Mouse (Mus musculus) frontal cortex, postnatal 25 days (tissue): ENCODE results near the gene Ramp2.

ENCODE experiments used
- DNase-seq, 2 experiments: peaks; one replicate each; pipeline ENCODE4 v3.0.0; 2022; ENCODE audit warnings: low spot score in 2 of 2

Gene Ramp2

DNA sequence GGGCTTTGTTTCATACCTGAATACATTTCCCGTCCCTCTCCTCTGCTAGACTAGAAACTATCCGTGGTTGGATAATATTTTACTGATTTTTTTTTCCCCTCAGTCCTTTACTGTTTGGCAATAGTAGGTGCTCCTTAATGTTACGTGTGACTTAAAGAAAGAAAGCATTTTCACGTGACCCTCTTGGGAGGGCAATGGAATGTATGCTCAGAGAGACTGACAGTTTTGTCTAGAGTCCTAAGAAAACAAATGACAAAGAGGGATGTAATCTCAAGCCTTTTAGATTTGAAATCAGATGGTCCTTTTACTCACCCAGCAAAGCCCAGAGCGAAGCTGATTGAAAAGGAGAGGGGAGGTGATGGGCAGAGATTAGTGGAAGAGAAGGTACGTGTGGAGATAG lies 20.1 kb downstream of the Ramp2 start:
- DNase-seq = no peak

DNA sequence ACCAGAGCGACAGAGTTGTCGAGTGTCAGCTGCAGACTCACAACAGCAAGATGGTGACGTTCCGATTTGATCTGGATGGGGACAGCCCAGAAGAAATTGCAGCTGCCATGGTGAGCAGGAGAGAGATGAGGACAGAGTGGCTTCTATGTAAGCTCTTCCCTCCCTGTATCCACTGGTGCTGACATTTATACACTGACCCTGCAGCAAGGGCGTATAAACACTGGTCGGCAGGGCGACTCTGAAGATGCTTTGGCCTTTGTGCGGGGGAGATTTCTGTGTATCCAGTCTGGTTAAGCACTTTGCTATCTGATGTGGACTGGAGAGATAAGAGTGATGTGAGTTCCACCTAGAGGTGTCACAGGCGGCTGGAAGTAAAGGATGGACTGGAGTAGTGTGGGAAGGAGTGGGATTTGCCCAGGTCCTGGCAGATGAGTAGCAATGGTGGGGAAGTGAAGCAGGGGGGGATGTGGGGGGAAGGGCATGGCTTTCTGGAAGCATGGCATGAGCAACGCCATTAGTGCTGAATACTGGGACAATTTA lies 23.8 kb downstream of the Ramp2 start:
- no peak for DNase-seq

DNA sequence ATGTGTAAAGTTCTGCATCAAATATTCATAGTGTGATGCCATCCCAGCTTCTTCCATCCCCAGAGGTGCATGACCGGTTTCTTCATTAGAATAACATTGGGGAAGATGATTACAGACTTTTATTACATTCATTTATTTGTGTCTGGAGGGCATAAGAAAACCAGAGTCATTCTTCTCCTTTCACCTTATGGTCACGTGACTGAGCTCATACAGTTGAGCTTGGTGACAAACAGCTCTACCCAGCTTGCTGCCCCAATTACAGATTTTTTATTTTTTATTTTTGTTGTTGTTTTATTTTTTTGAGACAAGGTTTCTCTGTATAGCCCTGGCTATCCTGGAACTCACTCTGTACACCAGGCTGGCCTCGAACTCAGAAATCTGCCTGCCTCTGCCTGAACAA lies 26.6 kb downstream of the Ramp2 start:
- DNase-seq = no peak

DNA sequence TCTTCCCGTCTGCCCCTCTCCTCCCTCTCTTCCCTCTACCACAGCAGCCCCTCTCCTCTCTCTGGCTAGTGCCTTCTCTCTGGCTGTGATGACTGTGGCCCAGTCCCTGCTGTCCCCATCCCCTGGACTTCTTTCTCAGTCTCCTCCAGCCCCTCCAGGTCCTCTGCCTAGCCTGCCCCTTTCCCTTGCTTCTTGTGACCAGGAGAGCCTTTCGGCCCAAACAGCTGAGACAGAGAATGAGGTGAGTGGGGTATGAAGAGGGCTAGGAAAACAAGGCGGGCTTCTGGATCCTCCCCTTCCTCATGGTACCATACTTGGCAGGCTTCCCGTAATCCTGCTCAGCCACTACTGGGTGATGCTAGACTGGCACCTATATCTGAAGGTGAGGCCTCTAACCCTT lies 29.5 kb downstream of the Ramp2 start:
- no peak for DNase-seq

DNA sequence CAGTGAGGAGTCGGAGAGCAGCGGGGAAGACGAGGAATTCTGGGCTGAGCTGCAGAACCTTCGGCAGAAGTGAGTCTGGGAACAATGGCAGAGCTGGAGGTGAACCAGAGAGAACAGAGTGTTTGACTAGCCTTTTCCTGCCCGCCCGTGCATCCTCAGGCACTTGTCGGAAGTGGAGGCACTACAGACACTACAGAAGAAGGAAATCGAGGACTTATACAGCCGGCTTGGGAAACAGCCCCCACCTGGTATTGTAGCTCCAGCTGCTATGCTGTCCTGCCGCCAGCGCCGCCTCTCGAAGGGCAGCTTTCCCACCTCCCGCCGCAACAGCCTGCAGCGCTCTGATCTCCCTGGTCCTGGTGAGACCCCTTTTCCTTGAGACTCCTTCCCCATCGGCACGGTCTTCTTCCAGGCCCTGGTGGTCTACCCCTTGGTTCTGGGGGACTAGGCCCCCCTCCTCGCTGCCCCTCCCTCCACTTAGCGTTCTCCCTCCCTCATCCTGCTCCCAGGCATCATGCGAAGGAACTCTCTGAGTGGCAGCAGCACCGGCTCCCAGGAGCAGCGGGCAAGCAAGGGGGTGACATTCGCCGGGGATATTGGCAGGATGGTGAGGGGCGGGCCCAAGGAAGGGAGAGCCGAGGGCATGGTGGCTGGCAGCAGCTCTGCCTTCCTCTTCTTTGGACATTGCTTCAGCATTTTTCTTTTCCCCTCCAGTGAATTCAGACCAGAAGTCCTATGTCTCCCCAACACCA lies 30.7 kb downstream of the Ramp2 start:
- DNase-seq = no peak

DNA sequence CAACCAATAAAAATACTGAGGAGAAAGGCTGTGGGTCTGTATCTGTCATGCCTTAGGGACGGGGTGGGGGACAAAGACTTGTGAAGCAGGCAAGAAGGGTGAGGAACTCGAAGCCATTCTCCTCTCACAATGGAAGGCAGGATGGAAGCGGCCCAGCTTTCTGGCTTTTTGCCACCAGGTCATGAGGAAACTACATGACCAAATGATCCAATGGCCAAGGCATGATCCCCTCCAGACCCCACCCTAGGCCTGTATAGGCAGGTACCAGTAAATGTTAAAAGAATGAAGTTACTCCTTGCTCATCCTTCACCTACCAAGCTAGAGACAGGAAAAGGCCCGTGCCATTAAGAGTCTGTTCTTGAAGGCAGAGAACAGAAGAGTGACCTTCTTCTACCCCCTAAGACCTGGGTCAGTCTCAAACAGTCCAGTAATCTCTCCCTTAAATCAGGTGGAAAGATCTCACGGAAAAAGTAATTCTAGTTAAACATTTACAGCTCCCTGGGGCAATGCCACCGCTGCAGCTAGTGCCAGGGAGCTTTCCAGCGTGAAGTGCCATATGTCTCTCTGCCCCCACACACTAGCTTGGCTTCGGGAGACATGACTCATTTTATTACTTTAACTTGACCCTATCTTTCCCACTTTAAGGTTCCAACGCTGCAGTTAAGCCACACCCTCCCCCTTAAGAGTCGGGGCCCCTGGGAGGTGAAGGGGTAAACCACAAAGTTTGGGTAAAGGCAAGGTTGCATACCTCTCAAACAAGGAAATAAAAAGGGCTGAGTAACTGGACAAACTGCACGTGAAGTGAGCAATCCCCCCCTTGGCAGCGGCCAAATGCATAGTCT lies 31.8 kb downstream of the Ramp2 start:
- DNase-seq = no peak

DNA sequence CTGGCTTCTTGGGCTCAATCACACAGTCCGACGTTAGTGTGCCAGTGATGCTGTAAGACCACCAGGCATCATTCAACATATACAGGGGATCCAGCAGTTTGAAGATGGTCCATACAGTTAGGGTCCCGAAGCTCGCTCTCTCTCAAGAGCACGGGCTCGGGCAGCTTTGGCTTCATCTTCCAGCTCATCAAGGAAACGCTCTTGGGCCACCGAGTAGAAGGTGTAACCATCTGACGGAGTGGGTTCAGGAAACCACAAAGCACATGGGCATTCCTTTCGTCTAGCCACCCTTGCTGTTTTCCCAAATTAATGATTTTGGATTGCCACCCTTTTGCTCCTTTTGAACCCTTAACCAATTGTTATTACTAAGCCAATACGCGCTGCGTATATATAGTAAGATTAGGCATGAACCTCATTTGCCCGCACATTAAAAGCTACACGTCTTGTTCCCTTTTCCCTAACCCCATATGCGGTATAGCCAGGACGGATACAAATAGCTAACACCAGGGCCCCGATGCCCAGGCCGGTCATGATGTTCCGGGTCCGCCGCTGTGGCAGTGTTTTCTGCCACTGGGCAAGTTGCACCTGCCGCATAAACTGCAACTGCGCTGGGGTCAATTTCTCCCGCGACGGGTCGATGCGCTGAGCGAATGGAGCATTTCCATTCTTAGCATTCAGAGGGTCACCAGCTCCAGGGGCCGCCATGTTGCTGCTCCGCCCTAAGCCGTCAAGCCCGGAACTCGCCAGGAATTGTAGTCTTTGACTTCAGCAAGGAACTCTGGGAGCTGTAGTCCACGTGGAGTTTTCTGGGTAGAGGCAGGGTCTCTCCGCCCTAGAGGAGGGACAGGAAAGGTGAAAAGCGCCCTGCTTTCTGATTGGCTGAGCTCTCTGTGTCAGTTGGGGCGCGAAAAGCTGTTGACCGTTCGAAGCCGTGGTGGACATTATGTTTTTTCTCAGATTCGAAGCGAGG lies 32.7 kb downstream of the Ramp2 start, which contains the start of the genes Cntd1 and Coa3:
Gene Cntd1 (plus strand): TSS at position 790 of the 970 bp plus-strand sequence.
Gene Coa3 (minus strand): TSS at position 892 of the 970 bp plus-strand sequence.
- peak; percentile 58 to 74 for DNase-seq

DNA sequence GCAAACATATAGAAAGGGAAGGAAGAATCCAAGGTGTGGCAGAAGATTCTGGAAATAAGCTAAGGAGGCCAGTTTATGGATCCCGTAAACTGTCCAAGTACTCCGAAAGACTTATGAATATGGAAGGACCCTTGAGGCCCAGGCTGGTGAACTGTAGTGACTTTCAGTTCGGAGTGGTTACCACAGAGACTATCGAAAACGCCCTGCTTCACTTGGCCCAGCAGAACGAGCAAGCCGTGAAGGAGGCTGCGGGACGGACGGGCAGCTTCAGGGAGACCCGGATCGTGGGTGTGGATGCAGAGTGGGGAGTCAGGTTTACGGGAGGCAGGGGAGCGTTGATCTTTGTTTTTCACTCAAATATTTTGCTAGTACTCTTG lies 33.4 kb downstream of the Ramp2 start:
- no peak for DNase-seq

DNA sequence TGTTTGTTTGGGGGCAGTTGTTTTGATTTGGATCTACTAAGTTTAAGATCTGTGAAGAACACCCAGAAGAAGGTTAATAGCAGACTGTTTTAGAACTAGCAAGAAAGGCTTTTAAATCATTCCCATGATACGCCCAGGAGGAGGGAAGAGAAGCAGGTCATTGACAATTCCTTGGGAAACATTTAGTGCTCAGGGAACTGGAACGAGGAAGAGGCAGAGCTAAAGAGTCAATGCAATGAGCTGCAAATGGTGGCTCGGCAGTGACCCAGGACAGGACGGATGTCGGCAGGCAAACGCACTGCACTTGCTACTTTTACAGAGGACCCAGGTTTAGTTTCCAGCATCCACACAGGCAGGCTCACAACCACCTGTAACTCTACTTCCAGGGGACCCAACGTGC lies 35.0 kb downstream of the Ramp2 start:
- no peak for DNase-seq

DNA sequence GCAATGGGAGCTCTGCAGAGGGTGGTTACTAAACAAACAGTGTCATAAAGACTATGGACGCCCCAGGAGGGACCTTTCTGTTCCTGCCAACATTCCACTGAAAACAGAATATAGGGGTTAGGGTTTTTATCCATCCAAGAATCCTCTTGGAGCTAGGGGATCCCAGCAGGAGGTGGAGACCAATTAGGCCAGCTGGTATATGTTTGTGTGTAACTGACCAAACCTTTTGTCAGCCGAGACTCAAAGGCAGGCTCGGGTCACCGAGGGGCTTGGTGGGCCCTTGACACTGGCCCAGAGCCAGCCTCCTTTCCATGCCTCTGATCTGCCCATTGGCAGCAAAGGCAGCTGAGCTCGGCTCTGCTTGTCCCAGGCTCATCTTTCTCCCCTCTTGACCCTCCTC lies 37.1 kb downstream of the Ramp2 start:
- DNase-seq = no peak

DNA sequence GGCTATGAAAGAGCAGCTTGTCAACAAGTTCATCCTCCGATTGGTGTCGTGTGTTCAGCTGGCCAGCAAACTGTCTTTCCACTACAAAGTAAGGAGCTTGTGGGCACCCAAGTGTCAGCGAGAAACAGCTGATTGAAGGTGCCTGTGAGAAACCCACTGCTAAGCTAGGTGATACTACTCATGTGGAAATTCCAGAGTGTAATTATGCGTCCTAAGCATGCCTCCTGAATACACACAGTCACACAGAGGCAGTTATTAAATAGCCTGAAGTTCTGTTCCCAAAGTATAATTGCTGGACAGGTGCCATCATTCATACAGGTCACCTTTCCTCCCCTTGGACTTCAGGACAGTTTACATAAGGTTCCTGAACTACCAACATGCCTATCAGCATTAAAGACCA lies 38.0 kb downstream of the Ramp2 start:
- DNase-seq = no peak

DNA sequence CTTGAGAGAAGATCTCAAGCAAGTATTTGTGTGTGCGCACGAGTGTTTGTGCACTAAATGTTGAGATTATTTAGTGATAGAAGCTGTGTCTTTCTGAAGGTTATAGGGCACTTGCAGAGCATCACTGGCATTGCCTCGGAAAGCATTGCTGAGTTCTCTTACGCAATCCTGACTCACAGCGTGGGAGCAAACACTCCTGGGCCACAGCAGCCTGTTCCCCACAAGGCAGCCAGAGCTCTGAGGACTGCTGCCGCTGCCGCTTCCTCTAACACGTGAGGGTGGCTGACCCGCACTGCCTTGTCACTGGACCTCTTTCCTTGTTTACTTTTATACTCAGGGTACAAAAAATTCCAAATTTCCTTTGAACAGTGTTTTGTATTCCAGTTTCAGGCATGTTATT lies 41.5 kb downstream of the Ramp2 start:
- DNase-seq = no peak

DNA sequence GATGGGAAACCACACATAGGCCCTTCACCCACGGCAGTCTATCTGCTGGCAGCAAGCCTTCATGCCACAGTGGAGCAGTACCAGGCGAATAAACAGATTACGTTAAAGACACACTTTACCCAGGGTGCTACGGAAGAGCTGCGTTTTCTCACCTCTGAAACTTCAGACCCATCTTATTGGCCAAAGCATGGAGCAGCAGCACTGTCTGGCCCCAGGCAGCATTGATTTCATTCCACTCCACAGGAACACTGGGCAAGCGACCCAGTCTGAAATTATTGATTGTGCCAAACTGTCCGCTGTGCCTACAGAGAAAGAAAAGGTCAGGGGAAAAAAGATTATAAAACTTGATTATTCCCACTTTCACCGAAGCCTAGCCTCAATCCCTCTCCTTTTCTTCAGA lies 45.4 kb downstream of the Ramp2 start:
- DNase-seq = no peak

DNA sequence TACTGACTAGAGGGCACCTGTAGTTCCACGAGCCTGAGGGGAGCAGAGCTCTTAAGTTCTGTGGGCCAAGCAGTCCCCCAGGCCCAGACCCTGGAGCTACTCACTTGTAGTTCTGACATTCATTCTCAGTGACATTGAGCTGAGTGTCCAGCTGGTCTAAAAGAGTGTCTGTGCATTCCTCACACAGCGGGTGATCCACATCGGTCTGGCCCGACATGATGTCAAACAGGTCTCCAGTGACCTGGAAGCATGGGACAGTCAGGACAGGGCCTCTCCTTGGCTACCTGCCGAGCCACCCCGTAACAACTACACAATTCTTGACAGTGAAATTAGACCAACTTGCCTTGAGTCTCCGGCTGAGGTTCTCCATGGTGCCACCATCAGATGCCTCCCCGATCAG lies 49.4 kb downstream of the Ramp2 start:
- DNase-seq = no peak

DNA sequence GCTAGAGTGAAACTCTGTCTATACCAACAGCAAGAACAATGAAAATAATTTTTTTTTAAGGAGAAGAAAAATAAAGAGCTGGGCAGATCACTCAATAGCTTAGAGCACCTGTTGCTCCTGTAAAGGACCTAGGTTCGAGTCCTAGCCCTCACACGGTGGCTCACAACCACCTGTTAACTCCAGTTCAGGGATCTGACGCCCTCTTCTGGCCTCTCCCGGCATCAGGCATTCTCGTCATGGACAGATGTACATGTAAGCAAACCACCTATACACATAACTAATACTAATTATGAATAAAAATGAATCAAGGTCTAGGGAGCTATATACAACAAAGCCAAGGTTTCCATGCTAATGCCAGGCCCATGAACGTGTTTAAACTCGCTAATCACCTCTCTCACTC lies 55.1 kb downstream of the Ramp2 start:
- DNase-seq = no peak

DNA sequence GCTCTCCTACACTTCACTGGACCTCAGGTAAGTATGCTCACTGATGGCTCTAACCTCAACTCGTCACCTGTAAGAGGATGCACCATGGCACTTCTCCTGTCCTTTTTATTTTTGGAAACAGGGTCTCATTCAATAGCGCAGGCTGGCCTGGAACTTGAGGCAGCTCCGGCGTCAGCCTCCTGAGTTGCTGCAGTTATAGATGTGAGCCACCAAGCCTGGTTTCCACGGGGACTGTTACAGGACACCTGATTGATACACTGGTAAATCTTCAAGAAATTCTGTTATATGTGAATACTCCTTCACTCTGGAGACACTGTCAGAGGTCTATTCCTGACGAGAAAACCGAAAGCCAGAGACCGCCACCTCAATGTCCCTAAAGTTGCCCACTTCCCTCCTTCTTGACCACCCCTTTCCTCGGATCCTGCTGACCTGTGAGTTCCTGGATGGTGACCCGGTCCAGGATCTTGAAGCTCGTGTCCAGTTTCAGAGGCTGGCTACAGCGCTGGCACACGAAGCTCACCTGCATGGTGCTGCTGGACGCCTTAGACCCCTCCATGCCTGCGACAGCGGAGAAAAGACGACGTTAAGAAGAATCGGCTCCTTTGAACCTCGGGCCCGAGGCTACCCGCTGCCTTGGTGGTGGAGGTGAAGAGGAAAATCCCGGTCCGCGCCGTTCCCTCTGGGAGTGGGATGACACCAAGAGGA lies 55.6 kb downstream of the Ramp2 start:
- no peak for DNase-seq

DNA sequence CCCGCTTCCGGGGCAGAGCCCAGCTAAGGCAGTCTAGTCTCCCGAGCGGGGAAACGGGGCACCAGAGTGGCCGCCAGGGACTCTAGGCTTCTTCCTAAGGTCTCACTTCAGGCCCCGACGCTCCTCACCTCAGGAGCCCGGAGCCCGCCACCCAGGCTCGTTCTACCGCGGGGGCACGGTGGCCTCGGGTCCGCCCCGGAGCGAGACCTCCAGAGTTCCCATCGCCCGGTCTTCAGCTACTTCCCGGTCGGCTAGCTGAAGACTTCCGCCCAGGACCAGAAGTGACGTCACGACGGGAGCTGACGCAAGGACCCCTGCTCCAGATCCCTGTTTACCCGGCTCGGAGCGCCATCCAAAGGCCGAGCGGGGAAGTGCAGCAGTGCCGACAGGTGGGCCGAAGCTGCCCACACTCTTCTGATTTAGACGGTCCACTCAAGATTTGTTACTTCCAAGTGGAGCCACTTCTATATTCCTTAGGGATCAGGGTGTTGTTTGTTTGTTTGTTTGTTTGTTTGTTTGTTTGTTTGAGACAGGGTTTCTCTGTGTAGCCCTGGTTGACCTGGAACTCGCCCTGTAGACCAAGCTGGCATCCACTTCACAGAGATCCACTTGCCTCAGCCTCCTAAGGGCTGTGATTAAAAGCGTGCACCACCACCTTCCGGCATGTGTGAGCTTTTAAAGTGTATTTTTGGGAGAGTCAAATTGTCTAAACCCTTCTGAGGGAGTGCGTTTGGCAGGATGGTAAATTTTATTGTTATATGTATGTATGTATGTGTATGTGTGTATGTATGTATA lies 56.4 kb downstream of the Ramp2 start, which contains the start of gene Becn1:
Gene Becn1 (minus strand): TSS at position 283 of the 795 bp plus-strand sequence.
- DNase-seq = peak; percentile 90 to 97

DNA sequence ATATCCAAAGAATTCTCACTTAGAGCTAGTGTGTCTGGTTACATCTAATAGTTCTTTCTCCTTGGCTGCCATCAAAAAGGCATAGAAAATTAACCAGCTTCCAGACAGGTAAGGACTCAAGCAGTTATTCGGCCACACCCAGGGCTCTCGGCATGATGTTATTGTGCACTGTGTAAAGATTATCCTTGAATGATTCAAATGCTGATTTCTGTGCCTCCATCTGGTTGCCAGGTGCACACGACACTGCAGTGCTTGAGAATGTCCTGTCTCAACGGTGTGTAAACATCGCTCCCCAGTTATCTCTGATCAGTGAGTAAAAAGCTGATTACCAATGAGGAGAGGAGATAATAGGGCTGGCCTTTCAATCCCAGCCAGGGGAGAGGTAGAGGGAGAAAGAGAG lies 61.9 kb downstream of the Ramp2 start:
- DNase-seq = no peak
